Mouse (Mus musculus) heart, adult 18-20 months (tissue): Measurements from ENCODE around the gene Gpr68. TPM values are rescaled to one million over a fixed set of nuclear protein-coding genes. Genes with fewer than 3 reads are reported as not detected.
A peak's percentile ranks its signal among the peaks of the same experiment; 100 is the strongest.

ENCODE experiments used
- DNase-seq, 2 experiments: peaks; one replicate each; pipeline ENCODE4 v3.0.0; 2021 to 2022; ENCODE audit warnings: mixed read lengths in 1 of 2
- total RNA-seq, 2 experiments: library from RNA; stranded (reverse); gene quantifications; 2 replicates each; pipeline ENCODE4 v1.2.3; 2021

Gene Gpr68
- total RNA-seq, 2 experiments from 2014 or later, result 0.45 to 1.5 TPM

- no peak for DNase-seq
Measured at GRCm38 (mm10) chr12:100871234-100871633, 36.8 kb downstream of the Gpr68 start.

DNA sequence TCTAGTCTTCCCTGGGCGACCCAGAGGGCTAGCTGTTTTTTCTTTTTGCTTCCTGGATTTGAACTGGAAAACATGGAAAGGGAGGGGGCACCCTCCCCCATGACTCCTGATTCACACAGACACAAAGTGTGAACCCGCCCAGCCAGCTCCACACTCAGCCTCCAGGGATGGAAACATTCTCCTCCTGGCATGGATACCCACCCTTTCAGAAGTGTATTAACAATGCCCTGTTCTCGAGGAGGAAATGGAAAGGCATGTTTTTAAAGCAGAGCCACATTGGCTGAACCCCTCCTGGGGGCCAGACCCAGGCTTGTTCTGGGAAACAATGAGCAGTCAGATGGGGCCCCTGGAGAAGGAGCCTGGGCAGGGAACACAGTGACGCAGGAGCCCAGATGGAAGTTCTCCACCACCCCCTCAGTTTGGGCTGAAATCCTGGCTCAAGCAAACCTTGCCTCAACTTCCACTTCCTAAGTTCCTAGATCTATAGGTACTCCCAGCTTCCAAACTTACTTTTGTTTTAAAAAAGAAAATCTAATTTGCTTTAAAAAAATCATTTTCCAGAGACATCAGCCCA is 39.9 kb downstream of the Gpr68 start:
- DNase-seq, result no peak

GRCm38 (mm10) chr12:100867097-100867496 is 40.9 kb downstream of the Gpr68 start:
- DNase-seq, result no peak

DNA sequence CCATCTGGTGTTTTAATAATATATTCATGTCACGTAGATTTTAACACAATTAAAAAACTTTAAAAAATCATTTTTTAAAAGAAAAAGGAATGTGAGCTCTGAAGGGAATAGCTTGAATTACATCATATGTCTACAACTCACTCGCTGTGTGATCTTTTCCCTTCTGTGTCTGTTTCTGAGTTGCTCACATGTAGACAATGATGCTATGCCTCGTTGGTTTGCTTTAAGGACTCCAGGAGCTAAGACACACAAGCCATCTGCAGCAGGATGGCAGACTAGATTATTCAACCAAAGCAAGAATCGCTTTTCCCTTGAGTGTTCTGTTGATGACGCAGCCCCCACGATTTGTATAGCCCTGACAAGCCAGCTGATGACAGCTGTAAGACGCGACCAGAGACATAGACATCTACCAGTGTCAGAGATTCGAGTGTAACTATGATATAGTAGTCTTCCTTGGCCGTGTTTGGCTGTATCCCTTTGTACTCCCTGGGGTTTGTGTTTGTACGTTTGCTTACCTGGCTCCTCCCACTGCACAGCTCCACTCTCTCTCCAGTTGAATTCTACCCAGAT is 42.4 kb downstream of the Gpr68 start:
- no peak for DNase-seq

GRCm38 (mm10) chr12:100865072-100865471 is 42.9 kb downstream of the Gpr68 start:
- DNase-seq, result no peak

DNA sequence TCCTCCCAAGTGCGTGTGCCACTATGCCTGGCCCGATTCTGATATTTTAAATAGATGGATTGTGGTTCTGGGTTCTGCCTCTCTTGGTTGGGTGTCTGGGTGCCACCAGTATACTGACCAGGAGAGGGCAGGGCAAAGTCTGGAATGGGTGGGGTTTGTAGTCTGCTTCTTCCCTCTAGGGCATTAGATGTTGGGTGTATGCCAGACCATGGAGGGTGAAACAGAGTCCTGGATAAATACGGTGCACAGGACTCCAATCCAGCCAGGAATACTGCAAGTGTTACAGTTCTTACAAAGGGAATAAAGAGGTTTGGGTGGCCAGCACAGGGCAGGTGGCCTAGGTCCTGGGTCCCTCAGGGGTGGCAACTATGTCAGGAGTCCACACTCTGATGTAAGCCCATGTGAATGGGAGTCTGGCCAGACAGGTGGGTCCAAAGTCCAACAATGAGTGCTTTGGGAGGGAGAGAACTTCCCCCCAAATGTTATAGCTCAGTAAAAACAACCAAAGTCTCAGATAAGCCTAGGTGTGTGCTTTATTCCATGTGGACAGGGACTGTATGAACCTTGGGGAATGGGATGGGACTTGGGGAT is 45.0 kb downstream of the Gpr68 start:
- no peak for DNase-seq

DNA sequence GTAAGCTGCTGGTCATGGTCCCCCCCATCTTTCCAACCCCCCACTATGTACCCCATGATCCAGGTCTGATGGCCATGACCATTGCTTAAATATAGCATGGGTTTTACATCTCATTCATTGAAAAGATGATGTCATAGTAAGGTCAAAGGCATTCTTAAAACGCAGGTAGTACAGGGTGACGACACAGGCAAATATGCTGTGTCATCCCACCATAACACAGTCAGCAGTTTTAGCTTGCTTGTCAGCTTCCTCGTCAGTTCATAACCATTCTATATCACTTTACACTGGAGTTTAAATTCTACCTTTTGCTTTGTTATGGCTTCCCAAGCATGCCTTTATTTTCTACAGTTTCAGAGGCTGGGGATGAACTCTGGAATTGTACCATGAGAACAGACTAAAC is 45.7 kb downstream of the Gpr68 start:
- DNase-seq, result no peak

- no peak for DNase-seq
Measured at GRCm38 (mm10) chr12:100857791-100858190, 50.2 kb downstream of the Gpr68 start.

DNA sequence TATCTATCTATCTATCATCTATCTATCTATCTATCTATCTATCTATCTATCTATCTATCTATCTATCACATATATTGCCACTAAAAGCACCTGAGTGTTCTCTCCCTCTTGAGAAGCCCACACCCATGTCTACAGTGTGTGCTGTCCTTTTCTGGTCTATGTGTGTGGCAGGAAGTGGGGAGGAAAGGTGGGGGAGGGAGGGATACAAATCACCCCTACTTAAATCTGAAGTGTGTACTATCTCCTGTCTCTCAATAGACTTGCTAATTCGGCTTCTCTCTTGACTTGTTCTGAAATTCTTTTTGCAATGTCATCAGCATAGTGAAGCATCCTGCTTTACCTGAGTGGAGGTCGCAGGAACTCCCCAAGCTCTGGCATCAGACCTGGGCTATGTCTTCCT is 51.7 kb downstream of the Gpr68 start:
- DNase-seq, result no peak

GRCm38 (mm10) chr12:100852370-100852769 is 55.6 kb downstream of the Gpr68 start:
- DNase-seq, result no peak

DNA sequence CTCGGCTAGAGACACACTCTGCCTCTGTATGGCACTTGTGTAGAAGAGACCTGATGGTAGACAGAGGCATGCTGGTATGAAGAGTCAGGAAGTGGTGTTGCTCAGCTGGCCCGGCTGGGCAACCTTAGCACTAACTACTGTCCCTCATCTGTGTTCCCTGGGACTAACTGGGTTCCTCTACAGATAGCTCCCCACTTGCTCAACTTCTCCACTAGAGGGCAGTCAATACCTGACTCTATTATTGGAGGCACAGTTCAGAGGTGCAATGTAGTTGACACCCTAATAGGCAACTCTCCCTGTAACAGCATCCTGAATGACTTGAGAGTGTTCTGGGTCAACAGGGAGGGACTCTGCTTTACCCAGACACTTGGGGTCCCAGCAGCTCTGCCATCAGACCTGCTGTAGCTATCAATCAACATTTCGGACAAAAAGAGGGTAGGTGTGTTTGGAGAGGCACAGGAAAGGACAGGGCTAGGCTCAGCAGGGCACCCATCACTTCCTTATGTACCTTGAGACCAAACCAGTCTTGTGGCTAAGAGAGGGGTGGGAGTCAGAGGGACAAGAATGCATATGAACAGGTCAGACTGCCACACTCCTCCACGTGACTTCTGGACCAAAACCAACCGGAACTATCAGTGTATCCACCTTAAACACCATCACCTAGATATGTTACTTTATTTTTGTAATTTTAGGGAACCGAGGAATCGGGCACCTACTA is 58.4 kb downstream of the Gpr68 start:
- peak; percentile 48 to 75 for DNase-seq

- no peak for DNase-seq
Measured at GRCm38 (mm10) chr12:100847437-100848080, 60.4 kb downstream of the Gpr68 start.

DNA sequence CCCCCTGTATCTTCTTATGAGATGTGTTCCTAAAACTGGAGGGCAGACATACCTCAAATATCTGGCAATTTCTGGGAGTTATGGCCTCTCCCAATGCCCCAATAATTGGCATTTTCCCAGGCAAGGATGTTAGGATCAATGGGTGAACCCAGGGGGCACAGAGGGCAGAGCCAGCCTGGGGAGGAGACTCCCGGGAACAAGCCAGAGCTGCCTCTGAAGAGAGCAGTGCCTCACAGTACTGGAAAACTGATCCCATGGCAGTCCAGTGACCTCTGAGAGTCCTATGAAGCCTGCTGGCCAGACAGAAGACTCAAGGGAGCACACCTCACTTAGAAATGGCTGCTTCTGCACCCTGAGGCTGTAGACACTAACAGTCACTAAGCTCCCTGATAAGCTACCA is 61.4 kb downstream of the Gpr68 start:
- DNase-seq, result no peak

GRCm38 (mm10) chr12:100845829-100846228 is 62.2 kb downstream of the Gpr68 start:
- no peak for DNase-seq

- DNase-seq, result no peak
Measured at GRCm38 (mm10) chr12:100844546-100844945, 63.5 kb downstream of the Gpr68 start.

GRCm38 (mm10) chr12:100843171-100843570 is 64.8 kb downstream of the Gpr68 start:
- DNase-seq, result no peak

GRCm38 (mm10) chr12:100841211-100841792 is 66.7 kb downstream of the Gpr68 start:
- peak; percentile 81 to 92 for DNase-seq

GRCm38 (mm10) chr12:100839926-100840325 is 68.1 kb downstream of the Gpr68 start:
- DNase-seq, result peak; percentile 51 to 57

DNA sequence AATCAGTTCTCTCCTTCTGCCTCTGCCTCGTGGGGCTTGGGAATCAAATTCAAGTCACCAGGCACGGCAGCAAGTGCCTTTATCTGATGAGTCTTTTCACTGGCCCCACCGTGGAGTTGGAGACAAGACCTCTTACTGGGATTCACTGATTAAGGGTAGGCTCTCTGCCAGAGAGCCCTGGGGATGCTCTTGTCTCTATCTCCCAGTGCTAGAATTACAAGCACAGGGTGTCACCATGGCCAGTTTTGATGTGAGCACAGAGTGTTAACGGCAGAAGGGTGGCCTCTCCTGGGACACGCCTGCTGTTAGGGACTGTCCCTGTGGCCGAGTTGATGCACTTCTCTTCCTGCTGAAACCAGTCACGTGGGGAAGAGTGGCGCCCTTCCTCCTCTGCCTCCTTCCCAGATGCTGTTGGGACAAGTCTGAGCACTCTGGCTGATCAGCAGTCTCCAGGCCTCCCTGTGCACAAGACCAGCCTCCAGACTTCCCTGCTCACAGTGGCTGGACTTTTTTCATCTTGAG is 68.9 kb downstream of the Gpr68 start:
- DNase-seq, result peak; percentile 31 to 54

DNA sequence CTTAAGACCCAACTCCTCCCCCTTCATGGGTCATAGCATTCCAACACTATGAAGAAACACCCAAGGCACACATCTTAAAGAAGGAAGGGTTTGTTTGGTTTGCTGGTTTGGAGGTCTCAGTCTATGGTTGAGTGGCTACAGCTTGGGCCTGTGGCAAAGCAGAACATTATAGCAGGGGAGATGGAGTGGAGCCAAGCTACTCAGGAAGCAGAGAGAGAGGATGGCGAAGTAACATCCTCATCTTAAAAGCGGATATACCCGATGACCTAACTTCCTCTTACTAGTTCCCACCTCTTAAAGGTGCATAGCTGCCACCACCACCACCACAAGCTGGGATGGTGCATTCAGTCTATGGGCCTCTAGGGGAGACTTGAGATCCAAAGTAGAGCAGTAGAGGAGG is 70.8 kb downstream of the Gpr68 start:
- DNase-seq, result peak in 1 of 2 experiments; percentile 47

DNA sequence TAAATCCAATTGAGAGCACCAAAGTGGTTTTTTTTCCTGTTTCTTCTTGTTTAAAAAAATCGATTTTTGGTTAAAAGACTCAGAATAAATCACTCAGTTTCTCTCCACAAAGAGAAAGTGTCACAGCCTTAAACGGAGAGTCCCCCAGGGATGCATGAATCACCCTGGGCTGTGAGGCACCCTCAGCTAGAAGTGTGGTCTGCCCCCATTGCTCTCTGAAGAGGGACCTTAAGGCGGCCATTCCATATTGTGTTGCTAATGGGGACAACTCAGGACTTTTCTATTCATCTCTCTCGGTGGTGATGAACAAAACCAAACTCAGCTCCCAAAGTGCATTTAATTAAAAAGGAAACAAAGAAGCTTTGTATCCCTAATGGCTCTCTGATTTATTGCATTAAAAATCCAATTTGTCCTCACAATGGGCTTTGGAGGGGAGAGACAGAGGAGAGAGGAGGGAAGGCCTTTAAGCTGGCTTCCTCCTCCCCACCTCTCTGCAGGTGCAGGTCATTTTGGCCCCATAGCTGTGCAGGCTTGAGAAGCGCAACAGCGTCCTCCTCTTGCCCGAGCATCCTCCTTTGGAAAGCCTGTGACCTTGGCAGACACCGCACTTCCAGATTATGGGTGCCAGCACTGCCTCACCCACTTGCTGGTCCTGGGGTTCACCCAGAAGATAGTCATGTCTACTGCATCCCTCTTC is 76.2 kb downstream of the Gpr68 start:
- DNase-seq, result no peak

- DNase-seq, result no peak
Measured at GRCm38 (mm10) chr12:100831021-100831420, 77.0 kb downstream of the Gpr68 start.
